Mouse (Mus musculus) megakaryocyte progenitor cell, adult 5-6 weeks (primary cell): ENCODE results near the gene Gm20547. TPM values are rescaled to one million over a fixed set of nuclear protein-coding genes. Genes with fewer than 3 reads are reported as not detected.

Experiments
- ATAC-seq: replicated peaks from 2 replicates; pipeline ENCODE4 v1.8.0; 2016; ENCODE audit warnings: mild to moderate bottlenecking, moderate TSS enrichment, inconsistent platforms; ENCODE audit not compliant: poor library complexity
- total RNA-seq, 2 experiments: library from RNA; stranded (forward) in 1 of 2; stranded (reverse) in 1 of 2; fragments of 157-497, 149-512 nt in 1 of 2; fragments of 200-1000 nt in 1 of 2; gene quantifications; 2 replicates each; pipeline versions ENCODE4 v1.2.3 to v1.2.4; 2015 to 2017

Gm20547 gene
- total RNA-seq, 2 experiments from 2014 or later, result not detected

DNA sequence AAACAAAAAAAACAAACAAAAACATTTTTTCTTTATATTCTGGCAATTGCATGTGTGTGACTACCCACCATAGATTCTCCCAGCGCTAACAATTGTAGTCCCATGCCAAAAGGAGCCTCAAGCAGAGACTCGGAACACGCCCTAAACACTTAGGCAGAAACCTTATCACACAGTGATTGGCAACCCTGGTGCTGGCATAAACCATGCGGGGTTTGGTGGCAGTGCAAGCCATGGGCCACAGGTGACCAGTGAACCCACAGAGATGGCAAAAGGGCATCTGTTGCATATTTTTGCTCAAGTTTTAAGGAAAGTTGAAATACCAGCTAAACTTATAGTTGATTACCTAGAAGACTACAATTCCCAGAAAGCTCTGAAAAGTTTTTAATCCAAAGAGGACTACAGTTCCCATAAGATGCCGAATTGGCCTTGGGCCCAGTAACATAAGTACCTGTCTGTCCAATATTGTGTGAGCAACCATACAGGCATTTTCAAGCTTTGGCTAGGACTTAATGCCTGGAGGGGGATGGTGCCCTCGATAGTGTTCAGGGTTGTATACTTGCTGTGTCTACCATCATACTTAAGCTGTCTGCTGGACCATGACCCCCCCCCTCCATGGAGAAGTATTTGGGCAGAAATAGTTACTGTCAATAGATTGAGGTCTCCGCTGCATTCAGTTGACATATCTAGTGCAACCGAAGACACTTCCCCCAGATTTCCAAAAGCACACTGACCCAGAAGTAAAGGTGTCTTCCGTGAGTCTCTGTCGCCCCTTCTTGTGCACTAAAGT is 15.7 kb upstream of the Gm20547 start:
- peak; percentile 33 for ATAC-seq

DNA sequence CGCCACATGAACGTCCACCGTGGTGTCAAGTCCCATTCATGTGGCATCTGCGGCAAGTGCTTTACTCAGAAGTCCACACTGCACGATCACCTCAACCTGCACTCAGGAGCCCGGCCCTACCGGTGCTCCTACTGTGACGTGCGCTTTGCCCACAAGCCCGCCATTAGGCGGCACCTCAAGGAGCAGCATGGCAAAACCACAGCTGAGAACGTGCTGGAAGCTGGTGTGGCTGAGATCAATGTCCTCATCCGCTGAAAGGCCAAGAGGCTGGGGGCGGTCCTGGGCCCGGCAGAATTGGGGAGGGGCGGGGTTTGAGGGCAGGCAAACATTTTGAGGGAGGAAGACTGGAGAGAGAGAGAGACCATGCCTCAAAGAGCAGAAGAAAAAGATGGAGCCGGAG is 14.5 kb upstream of the Gm20547 start:
- no peak for ATAC-seq

DNA sequence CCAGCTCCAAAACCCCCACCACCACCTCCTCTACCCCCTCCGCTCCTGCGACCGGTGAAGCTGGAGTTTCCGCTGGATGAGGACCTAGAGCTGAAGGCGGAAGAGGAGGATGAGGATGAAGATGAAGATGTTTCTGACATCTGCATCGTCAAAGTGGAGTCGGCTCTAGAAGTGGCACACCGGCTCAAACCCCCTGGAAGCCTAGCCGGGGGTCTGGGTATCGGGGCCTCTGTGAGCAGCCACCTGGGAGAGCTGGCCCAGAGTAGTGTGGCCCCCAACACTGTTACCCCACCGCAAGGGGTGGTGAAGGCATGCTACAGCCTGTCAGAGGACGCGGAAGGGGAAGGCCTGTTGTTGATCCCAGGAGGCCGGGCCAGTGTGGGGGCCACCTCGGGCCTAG is 13.9 kb upstream of the Gm20547 start:
- no peak for ATAC-seq

DNA sequence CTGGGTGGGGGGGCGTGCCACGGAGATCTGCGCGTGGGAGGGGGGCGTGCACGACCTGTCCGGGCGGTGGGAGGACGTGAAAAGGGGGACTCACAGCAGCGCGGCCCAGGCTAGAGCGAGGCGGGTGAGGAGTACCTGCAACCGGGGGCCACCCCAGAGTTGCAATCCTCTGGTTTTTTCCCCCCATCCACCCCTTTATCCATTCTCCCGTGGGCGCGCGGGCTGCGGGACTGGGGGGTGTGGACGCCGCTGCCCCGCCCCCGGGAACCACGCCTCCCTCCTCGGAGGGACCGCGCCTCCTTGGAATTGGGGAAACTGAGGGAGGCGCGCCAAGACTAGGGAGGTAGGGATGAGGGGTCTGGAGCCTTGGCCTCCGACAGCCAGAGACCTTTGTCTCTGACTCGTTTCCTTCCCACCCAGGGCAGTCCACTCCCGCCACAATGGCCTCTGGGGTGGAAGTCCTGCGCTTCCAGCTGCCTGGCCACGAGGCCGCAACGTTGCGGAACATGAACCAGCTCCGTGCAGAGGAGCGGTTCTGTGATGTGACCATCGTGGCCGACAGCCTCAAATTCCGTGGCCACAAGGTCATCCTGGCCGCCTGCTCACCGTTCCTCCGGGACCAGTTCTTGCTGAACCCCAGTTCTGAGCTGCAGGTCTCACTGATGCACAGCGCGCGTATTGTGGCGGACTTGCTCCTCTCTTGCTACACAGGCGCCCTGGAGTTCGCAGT is 13.1 kb upstream of the Gm20547 start:
- ATAC-seq, result no peak

DNA sequence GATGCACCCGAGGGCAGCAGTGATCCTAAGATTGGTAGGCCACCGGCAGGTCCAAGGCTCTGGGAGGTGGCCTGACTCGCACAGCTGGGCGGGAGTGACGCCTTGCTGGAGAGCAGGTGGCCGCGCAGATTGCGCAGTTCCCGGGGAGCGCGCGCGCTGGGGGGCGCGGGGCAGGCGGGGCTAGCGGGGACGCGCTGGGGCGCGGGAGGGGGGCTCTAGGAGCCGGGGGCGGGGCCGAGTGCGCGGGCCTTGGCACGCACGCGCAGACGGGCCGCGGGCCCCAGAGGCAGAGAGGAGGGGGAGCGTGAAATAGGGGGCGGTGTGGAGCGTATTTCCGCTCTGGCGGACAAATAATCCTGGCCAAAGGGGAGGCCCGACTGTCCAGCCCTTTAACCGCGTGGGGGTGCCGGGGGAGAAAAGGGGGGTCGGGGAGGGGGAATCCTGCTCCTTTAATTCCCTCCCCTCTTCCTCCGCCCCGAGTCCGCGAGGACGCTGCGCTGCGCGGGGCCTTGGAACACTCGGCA is 12.3 kb upstream of the Gm20547 start:
- ATAC-seq, result peak; percentile 72

DNA sequence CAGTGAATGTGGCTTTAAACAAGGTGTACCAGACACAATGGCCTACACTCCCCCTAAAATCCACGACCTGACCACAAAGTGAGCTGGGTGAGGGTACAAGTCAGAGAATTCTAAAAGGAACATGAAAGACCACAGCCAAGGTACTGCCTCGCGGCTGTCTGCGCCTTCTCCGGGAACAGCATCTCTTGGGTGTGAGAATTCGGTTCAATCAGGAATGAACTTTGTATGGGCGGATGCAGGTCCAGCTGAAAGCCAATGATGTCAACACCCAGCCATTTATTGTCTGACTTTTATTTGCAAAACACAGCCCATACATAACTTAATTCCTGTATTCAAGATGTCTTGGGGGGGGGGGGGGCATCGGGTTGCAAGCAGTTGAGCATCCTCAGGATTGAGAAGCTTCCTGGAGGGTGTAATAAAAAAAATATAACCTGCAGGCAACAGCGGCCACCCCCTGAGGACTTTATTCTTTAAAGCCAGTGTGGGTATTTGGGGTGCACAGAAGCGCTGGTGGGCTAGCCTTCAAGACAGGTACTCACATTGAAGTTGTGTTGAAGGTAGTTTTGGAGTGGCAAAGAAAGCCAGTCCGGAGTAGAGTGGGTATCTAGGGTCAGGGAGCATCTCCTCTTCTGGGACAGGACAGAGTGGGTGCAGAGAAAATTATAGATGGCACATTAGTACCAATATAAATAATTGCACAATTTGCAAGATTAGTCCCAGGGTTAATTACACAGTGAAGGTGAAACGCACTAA is 11.4 kb upstream of the Gm20547 start:
- ATAC-seq, result no peak

DNA sequence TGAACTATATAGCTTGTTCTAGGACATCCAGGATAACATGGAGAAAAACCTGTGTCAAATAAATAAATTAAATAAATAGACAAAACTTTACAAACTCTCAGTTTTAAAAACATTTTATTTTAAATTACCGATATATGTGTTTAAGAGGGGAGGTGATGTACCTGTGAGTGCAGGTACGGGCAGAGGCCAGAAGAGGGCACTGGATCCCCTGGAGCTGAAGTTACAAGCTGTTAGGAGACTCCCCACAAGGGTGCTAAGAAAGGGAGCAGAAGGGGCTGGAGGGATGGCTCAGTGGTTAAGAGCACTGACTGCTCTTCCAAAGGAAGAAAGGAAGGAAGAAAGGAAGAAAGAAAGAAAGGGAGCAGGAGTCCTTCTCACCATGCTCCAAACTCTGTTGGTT is 9.5 kb upstream of the Gm20547 start:
- ATAC-seq, result no peak

DNA sequence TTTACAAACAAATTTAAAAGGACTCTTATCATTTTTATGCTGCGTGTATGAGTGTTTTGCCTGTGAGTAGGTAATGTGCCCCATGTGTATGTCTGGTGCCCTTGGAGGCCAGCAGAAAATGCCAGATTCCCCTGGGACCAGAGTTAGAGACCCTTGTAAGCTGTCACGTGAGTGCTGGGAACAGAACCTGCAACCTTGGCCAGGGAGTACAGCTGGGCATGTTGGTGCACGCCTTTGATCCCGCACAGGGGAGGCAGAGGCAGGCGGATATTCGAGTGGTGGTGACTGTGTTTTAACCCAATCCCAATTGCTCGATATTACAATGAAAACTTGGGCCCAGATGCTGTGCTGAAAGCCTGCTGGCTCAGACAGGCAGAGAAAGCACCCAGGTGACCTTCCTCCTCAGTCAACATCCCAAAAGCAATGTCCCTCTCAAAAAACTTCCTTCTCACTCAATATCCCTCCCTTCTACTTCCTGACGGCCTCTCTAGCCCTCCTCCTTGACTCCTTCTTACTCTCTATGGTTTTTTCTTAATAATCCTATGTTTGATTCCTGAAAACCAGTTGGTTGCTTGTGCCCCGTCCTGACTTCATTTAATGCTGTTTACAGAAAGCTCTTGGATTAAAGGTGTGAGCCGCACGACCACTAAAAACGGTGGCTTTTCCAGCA is 8.4 kb upstream of the Gm20547 start:
- no peak for ATAC-seq

DNA sequence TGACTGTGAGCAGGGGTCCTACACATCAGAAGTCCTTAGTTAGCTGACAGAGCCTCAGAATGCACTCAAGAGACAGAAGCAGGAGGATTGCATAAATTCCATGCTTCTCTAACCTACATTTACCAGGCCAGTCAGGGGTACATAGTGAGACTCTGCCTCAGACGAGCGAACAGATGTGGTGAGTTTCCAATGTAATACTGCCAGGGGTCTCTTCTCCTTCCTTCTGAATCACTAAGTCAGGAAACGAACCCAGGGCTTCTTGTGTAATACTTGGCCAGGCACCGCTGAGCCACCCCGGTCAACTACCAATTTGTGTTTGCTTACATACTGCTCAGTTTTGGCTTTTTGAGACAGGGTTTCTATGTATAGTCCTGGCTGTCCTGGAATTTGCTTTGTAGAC is 6.1 kb upstream of the Gm20547 start:
- peak; percentile 35; the same call in 1 of the 2 replicates for ATAC-seq

DNA sequence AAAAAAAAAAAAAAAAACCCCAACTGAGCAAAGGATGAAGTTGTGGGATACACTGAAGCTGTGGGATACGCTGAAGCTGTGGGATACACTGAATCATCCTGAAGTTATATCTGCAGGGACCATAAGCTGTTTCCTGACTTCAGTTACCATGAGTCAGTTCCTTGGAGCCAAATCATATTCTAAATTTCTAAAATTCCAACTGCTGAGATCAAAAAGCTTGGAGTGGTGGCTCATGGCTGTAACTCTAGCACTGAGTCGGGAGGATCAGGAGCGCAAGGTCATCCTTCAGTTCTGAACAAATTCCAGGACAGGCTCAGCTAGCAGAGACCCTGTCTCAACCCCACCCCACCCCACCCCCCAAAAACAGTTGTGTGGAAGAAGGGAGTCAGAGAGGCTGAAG is 3.8 kb upstream of the Gm20547 start:
- ATAC-seq, result no peak

DNA sequence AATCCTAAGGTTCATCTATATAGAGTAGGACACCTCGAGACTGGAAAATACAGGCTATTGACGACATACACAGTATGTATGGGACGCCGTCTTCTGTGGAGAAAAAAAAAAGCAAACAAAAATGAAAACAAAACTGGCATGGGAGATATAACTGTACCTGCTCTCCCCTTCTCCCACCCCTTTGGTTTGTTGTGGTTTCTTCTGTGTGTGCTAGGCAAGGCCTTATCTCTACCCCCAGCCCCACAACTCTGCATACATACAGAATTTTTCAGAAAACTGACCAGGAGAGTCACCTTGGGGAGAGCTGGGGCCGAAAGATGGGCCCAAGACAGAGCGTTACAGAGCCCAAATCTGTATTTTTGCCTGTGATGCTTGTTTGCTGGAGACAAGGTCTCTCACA is 2.9 kb upstream of the Gm20547 start:
- ATAC-seq, result peak; percentile 60

DNA sequence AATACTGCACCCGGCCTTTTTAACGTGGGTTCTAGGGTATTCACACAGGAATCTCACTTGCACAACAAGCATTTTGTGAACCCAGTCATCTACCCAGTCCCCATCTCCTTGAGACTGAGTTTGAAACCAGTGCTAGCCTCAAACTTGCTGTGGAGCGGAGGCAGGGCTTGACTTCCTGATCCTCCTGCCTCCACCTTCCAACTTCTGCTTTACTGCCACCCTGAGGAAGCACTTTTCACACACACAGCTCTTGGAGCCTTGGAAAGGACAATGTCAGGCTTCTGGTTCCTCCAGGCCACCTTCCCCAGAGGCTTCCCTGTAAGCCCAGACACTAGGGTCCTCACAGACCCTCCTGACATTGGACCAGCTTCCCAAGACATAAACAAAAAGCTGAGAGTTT is 1.5 kb upstream of the Gm20547 start:
- ATAC-seq, result peak; percentile 68

DNA sequence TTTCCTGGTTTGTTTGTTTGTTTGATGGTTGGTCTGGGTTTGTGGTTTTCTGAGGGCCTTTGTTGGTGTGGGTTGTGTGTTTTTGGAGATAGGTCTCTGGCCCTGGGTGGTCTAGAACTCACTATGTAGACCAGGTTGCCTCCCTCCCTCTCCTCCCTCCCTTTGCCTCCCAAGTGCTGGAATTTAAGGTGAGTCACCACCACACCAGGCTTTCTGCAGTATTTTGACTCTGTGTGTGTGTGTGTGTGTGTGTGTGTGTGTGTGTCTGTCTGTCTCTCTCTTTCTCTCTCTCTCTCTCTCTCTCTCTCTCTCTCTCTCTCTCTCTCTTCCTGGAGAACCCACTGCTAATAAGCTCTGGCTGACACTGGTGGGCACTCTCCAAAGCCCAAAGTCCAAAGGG is 676 bp downstream of the Gm20547 start:
- no peak for ATAC-seq

DNA sequence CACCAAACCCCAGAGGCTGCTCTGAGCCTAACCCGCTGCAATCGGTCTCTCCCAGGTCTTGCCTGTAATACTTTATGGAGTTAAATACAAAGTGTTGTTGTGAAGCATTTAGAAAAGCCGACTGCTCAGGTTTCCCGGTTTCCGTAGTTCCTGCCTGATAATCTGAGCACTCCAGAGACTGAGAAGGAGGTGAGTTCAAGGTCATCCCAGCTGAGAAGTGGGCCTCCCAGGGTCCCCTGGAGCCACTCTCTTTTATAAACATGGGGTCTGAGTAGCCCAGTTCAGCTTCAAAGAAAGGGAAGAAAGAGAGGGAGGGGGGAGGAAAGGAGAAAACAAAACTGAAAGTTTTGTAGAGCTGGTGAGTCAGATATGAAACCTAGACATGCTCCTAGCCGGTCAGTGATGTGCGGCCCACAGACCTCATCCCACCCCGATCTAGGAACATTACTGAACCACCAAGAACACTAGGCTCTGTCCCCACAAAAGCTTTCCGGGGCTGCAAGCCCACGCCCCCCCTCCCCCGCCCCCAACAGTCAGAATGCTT is 2.4 kb downstream of the Gm20547 start, which contains the start of gene Zbtb12:
Gene Zbtb12, plus strand, starts transcription at position 148 of the 544 bp plus-strand sequence.
- ATAC-seq, result peak; percentile 42; the same call in 1 of the 2 replicates

DNA sequence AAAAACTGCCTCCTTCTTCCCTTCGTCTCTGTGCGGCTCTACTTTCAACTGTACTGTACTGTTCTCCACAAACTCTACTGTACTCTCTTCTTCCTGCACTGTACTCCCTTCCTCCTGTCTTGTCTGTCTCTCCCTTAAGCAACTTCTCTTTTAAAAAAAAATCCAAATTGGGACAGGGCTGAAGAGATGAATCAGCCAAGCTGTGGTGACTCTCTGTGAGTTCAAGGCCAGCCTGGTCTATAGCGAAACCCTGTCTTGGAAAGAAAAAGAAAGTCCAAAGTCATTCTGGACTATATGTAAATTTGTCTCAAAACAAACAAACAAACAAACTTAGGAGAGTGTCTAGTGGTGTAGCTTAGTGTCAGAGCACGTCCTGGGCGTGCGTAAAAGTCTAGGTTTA is 7.5 kb downstream of the Gm20547 start:
- ATAC-seq, result no peak

DNA sequence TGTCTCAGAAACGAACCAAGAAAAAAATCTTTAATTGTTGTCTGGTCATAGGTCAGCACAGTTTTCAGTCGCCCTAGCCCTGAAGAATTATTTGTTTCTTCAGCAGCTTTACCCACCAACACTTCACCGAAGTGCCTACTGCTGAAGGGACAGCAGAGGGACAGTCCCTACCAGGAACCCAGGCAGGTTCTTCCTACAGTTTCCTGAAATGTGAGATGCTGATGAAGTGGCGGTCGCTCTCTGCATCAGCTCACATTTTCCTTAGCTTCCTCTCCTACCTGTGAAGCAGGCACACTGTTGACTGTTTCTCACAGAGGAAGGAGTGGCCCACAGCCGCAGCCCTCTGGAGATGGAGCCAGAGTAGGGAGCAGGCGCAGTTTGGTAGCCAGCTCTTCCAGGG is 15.9 kb downstream of the Gm20547 start:
- no peak for ATAC-seq

DNA sequence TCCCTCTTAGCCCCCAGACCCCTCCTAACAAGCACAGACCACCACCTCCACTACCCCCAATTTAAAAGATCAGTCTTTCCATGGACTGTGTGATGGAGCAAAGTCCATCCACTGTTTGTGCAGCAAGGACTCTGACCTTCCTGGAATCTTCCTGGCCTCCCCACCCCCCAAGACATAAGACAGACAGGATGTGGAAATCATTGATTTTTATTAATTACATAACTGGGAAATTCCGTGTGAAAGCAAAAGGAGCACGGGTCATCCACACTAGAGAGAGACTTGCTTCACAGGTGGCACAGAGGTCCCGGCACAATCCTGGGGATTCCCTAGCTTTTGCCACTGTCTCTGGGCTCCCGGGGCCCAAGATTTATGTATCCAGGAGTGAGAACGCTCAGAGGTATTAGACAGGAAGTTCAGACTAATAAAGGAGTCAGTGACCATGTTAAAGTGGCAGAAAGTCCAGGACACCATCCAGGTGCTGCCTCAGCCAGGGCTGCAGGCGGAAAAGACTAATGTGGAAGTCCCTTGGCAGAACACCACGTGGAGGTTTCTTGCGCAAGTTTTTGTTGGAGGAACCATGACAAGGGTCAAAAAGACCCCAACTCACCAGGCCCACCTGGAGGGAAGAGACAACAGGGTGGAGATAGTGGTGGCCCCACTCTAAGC is 19.3 kb downstream of the Gm20547 start, which contains the start of gene Cfb:
Gene Cfb, minus strand, starts transcription at position 103 of the 666 bp plus-strand sequence.
- ATAC-seq, result no peak

DNA sequence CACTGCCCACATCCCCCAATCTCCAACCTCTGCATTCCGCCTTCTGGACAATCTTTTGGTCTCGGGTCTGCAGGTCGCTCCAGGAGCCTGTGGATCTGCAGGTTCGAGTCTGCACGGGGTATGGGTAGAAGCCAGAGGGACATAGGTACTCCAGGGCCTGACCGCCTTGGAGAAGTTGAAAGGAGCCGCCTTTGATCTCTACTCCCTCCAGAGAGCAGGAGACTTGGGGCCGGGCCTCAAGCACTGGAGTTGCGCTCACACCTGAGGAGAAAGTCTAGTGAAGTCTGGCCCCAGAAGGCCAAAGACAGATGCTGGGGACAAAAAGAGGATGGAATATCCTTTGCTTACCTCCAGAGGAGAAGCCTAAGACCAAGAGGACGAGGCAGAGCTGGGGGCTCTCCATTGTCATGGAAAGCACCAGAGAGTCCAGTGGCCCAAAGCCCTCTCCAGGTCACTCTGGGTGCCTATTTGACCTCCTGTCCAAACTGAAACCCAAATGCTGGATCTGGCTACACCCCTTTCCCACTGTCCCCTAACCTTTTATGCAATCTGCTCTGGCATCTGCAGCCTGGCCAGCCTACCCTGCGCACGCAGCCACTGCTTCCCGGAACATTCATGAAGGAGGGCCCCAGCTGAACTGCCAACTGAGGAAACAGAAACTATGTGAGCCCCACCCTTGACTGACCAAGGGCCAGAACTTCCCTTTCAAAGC is 20.0 kb downstream of the Gm20547 start:
- ATAC-seq, result no peak

DNA sequence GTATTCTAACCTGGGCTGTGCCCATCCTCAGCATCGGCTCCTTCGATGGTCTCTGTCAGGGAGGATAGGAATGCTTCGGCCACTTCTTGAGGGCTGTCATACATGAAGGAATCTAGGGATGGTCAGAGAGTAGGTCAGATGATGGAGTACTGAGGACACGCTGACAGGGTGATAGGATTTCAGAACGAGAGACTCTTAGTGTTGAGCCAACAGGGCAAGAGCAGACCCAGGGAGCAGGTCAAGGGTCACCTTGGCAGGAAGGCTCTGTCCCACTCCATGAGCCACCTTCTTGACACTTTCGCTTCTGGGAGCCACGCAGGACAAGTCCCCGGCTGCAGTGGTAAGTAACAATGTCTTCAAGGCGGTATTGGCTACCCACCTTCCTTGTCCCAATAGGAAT is 21.3 kb downstream of the Gm20547 start:
- no peak for ATAC-seq
